8 mouse cellular contexts compared by ENCODE assay signal in genomic region chr19:23361124-23361523, GRCm38 (mm10).
DNase-seq lines count a peak whose midpoint lies in the region; ATAC-seq and TF ChIP-seq lines count a peak whose summit lies in the region.
"Had no signal": no experiment of that assay in that cellular context is flagged by ENCODE, and none has a peak within 500 bp of the region (broad histone marks: within the 10 kb centered on the region; RNA-seq: fewer than 3 reads in every experiment).

No protein-coding gene starts in this region.

- peak; percentile 23; the same call in 1 of the 2 replicates for TF ChIP-seq CTCF in lung, embryonic 14.5 days (IDR thresholded peaks at IDR 0.05; ENCODE audit: low read depth)

- no peak overlapping the region for H3K4me2 ChIP-seq in lung, embryonic 14.5 days
- H3K4me2 ChIP-seq: liver, embryonic 15.5 days had no signal

- no peak for ATAC-seq in lung, embryonic 14.5 days (ENCODE audit: insufficient read depth)

- 70% methylated on average over 4 of the region's 4 CpGs for WGBS in lung, embryonic 14.5 days

- H3K27ac ChIP-seq in lung, embryonic 14.5 days (ENCODE audit: low read depth), result no peak overlapping the region
- H3K27ac ChIP-seq: liver, embryonic 15.5 days had no signal

- 0 out of 2 replicates have a peak, but pooled peaks cover 3% of the 10 kb centered on the region for H3K4me1 ChIP-seq in lung, embryonic 14.5 days (ENCODE audit: insufficient read depth)
- H3K4me1 ChIP-seq: liver, embryonic 15.5 days had no signal

- H3K27me3 ChIP-seq in lung, embryonic 14.5 days (ENCODE audit: insufficient read depth, low read length), result no peaks in the 10 kb centered on the region
- H3K27me3 ChIP-seq: liver, embryonic 15.5 days had no signal

- H3K9me3 ChIP-seq in lung, embryonic 14.5 days (ENCODE audit: low read depth, low read length), result no peaks in the 10 kb centered on the region
- H3K9me3 ChIP-seq: liver, embryonic 15.5 days had no signal

- H3K36me3 ChIP-seq in lung, embryonic 14.5 days (ENCODE audit: insufficient read depth), result no peaks in the 10 kb centered on the region
- H3K36me3 ChIP-seq: liver, embryonic 15.5 days had no signal

- H3K4me3 ChIP-seq in lung, embryonic 14.5 days (ENCODE audit: low read depth, low read length), result no peak overlapping the region
- H3K4me3 ChIP-seq: liver, embryonic 15.5 days had no signal

- peak; percentile 45 for DNase-seq in lung, embryonic 14.5 days
- DNase-seq in lung, postnatal 4 days, result no peak
- peak; percentile 83 to 85 for DNase-seq in cerebellum, postnatal 36 days
- peak; percentile 90 to 93 for DNase-seq in layer of hippocampus, adult 8-10 months (ENCODE audit: low spot score in 2 of 2)
- peak; percentile 56 to 76 for DNase-seq in right cerebral cortex, postnatal 36 days (ENCODE audit: low spot score in 2 of 2)
- no peak for DNase-seq in urinary bladder, postnatal 10 days (ENCODE audit: low spot score)
- no peak for DNase-seq in Muller cell, postnatal 12 days (ENCODE audit: inconsistent ontology term)

- no peak overlapping the region for H3K9ac ChIP-seq in lung, embryonic 14.5 days
- H3K9ac ChIP-seq: liver, embryonic 15.5 days had no signal

Comparison
In these comparisons a context has a peak if more than half of its experiments do, and no peak if none do; other contexts are left out.
1. DNase-seq: peak in lung, embryonic 14.5 days (single experiment), cerebellum, postnatal 36 days (2 of 2), layer of hippocampus, adult 8-10 months (2 of 2) and right cerebral cortex, postnatal 36 days (2 of 2); none in lung, postnatal 4 days (0 of 2), urinary bladder, postnatal 10 days (single experiment) and Muller cell, postnatal 12 days (single experiment).